Mouse (Mus musculus): ENCODE results near the gene Shc3.

The Shc3 gene

DNA sequence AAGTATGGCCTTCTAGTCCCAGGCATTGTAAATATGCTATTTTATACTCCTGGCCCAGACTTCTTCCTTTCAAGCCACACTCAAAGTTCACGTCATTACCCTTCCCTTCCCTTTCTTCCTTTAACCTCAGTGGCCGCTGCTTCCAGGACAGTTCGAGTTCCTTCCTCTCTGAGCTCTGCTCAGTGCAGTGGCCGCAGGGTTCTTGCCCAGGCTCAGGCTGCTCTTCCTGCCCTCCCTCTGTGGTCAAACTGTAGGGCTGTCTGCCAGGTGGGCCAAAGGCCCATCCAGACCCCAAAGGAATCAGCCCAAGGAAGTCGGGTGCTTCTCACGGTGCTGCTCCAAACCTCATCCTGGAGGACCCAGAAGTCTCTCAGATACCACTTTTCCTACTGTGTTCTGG, 151.4 kb downstream of the Shc3 start:
- DNase-seq (ENCODE audit: low spot score in 2 of 2), result no peak

- no peak for DNase-seq (ENCODE audit: low spot score in 2 of 2)
These were observed 152.5 kb downstream of the Shc3 start for GRCm38 (mm10) chr13:51416727-51417126.

DNA sequence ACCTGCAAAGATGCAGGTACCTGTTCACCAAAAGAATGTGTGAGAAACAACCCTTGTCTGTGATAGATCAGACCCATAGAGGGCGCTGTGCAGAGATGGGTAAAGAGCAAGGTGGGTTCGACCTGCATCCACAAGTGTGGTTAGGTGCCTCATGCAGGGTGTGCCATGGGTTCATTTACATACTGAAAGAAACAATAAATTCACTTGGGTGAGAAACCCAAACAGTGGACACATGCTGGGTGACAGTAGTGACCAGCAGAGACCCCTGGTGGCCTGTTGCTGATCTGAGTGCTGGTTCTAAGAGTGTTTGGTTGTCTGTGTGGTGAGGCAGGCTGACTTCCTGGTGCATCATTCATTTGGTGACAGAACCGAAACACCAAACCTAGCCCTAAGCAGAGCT, 155.8 kb downstream of the Shc3 start:
- DNase-seq (ENCODE audit: low spot score in 2 of 2), result peak; percentile 41 to 54

GRCm38 (mm10) chr13:51411696-51412430, 157.4 kb downstream of the Shc3 start:
- DNase-seq (ENCODE audit: low spot score in 2 of 2), result no peak

- no peak for DNase-seq (ENCODE audit: low spot score in 2 of 2)
These were observed 158.0 kb downstream of the Shc3 start for GRCm38 (mm10) chr13:51411243-51411642.

- no peak for DNase-seq (ENCODE audit: low spot score in 2 of 2)
These were observed 159.2 kb downstream of the Shc3 start for GRCm38 (mm10) chr13:51409936-51410481.

DNA sequence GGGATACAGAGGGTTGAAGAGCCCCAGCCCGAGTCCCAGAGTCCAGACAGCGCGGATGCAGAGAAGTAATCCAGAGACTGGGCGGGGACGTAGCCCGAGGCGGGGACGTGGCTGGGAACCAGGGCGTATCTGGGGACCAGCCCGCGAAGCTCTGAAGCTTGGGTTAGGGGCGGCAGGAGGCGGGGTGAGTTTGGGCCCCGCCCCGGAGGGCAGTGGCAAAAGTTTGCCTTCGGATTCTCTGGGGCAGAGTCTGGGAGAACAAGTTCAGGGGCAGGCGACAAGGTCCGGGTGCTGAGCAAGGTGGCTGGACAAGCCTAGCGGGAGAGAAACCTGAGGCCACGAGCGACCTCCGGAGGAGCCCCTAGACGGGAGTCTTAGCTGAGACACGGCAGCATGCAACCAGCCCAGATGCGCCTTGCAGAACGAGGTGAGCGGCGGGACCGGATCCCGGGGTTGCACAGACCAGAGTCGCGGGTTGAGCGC, 160.7 kb downstream of the Shc3 start, which contains the start of gene S1pr3:
S1pr3 (plus strand) TSS at position 121 of the 483 bp plus-strand sequence.
- peak; percentile 55 to 62 for DNase-seq (ENCODE audit: low spot score in 2 of 2)

- DNase-seq (ENCODE audit: low spot score in 2 of 2), result no peak
These were observed 161.5 kb downstream of the Shc3 start for GRCm38 (mm10) chr13:51407541-51408217.

- DNase-seq (ENCODE audit: low spot score in 2 of 2), result no peak
These were observed 163.4 kb downstream of the Shc3 start for GRCm38 (mm10) chr13:51405731-51406320.

- no peak for DNase-seq (ENCODE audit: low spot score in 2 of 2)
These were observed 164.7 kb downstream of the Shc3 start for GRCm38 (mm10) chr13:51404566-51404965.

DNA sequence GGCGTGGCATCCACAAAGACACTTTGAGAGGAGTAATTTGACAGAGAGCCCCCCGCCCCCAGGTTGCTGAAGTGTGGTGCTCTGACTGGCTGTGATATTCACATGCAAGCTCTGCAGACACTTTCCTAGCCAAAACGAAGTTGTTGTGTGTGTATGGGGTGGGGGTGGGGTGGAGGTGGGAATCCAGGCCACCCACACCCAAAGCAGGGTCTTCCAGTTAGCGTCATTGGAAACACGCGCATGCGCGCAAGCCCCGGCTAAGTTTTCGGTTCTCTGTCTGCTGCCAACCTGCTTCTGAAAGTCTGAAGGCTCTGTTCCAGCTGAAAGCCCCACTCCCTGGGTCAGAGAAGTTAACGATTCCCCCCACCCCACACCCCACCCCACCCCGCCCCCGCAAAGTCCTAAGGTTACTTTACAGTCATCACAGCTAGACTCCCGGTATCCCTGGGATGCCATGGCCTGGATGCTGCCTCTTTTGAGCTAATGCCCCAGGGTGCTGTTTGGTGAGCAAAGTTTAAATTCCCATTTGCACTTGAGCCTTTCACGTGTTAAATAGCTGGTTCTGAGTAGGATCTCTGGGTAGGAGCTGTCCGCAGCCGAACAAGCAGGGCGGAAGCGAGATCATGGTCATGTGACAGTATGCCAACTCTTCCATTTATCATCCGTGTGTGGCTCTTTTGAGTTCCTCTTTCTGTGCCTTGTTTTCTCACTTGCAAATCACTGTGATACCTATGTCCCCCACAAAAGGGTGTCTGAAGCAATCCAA, 168.3 kb downstream of the Shc3 start:
- DNase-seq (ENCODE audit: low spot score in 2 of 2), result peak; percentile 70 to 71

DNA sequence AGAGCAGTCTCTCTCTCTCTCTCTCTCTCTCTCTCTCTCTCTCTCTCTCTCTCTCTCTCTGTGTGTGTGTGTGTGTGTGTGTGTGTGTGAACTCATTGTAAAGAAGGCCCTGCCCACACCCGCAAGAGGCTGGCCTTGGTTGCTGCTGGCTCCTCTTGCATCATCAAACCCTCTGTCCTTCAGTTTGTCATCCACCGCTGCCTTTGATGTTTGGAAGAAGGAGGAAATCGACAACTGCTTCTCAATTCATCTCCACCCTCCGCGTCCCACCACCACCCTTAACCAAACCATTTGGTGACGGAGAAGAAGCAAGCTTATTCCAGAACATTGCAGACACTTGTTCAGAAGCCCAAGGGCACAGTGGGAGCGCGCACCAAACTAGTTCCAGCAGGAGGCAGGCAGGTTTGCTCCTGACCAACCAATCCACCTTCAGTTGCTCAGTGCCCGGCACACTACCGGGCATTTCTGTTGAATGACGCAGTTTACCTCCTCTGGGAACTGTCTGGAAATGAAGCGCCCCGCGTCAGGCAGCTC, 169.0 kb downstream of the Shc3 start:
- peak; percentile 27 to 45 for DNase-seq (ENCODE audit: low spot score in 2 of 2)

- peak in 1 of 2 experiments; percentile 38 for DNase-seq (ENCODE audit: low spot score in 2 of 2)
These were observed 169.7 kb downstream of the Shc3 start for GRCm38 (mm10) chr13:51399562-51399961.

DNA sequence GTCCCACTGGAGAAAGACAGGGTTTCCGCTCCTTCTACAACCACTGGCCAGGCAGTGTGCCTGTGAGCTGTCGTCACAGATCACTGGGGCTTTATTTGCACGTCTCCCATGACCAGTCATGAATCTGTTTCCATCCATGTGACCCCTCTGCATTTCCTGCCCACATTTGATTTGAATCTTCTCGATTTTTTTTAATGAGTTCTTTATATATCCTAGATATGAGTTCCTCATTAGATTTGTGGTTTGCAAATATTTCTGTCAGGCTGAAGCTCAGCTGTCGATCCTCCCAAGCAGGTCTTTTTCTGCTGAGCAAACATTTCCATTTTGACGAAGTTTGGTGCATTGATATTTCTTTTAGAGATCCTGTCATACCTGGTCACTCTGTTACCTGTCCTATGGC, 171.4 kb downstream of the Shc3 start:
- DNase-seq (ENCODE audit: low spot score in 2 of 2), result peak; percentile 70 to 77

DNA sequence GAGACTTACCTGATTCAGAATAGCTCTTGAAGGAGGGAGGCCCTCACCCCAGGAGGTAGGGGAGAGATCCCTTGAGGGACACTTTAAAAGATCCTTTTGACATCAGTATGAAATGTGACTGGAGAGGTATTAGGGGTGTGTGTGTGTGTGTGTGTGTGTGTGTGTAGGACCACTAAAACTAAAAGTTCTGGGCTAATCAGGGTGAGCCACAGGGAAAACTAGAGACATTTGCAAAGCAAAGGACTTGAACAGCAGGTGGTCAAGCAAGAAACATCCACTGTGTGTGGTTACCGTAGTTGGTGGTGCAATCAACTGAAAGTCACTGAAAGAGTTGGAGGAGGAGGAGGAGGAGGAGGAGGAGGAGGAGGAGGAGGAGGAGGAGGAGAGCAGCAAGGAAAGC, 177.0 kb downstream of the Shc3 start:
- no peak for DNase-seq (ENCODE audit: low spot score in 2 of 2)

DNA sequence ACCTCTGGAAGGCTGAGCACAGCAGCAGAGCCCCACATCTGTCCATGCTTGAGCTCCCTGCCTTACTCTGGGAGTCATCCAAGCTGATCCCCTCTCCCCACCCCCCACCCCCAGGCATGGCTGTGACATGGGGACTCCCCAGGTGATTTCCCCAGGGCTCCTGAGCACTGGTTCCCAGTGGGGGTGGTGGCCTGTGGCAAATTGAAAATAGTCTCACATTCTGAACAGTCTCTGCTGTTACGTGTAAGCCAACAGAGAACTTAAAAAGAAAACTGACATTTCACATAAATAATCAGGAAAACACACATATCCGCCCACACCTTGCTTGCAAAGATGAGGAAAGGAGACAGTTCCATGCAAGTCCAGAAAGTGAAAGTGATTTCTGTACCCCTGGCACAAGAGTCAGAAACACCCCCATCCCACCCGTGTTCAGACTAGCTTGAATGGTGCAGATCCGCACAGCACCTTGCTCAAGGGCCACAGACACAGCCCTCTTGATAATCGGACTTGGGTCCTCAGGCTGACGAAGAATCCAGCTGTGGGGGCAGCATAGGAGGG, 177.8 kb downstream of the Shc3 start:
- DNase-seq (ENCODE audit: low spot score in 2 of 2), result peak; percentile 65 to 66

GRCm38 (mm10) chr13:51390398-51390797, 178.8 kb downstream of the Shc3 start:
- DNase-seq (ENCODE audit: low spot score in 2 of 2), result no peak

DNA sequence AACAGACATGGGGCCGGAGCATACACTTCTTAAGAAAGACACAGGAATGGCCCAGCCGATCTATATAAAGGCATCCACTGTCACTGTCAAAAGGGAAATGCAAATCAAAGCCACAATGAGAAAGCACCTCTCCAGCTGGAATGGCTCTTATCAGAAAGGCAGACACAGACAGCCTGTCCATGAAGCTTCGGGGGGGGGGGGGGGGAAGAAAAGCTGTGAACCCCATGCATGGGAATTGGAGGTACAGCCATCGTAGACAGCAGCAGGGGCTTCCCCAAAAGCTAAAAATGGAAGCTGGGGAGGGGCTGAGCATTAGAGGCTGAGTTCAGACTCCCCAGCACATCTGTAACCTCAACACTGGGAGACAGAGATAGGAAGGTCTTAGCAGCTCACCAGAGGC, 181.3 kb downstream of the Shc3 start:
- peak in 1 of 2 experiments; percentile 19 for DNase-seq (ENCODE audit: low spot score in 2 of 2)

DNA sequence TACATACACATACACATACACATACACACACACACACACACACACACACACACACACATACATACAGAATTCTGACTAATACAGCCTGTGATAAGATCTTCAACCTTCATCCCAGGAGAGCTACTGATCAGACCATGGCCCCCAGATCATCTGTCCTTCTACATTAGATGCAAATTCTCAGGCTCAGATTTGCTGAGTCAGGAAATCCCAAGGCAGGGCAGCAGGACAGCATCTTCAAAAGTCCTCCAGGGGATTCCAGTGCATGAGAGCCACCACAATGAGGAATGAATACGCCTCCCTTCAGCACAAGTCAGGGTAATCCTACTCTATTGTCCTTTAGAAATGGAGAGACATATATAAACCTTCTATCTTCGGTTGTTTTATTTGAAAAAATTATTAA, 184.3 kb downstream of the Shc3 start:
- DNase-seq (ENCODE audit: low spot score in 2 of 2), result no peak

DNA sequence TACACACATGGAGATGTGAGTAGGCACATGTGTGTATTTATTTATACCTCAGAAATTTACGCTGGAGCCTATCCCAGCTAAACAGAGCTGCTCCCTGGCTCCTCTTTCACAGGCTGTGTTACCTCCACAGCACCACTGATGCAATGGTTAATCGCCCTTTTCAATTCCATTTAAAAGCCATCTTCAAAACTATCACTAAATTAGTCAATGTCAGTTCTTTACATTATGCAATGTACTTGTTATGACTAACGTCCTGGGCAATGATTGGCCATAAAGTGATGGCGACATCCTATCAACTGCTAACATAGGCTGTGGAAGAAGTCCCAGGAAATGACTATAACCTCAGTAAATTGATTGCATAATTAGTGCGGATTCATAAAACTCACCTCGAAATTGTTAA, 187.7 kb downstream of the Shc3 start:
- no peak for DNase-seq (ENCODE audit: low spot score in 2 of 2)
